Mouse (Mus musculus) midbrain, embryonic 14.5 days (tissue): ENCODE data around the gene 1190005I06Rik. TPM values are rescaled to one million over a fixed set of nuclear protein-coding genes. Genes with fewer than 3 reads are reported as not detected.

Source experiments
- ATAC-seq: fragments of 200-750 bp; cut with Nextera tagmentation; 2 replicates; pipeline ENCODE4 v1.8.0; 2017; ENCODE audit warnings: moderate number of reproducible peaks, moderate library complexity; ENCODE audit not compliant: low FRiP score, low TSS enrichment
- DNase-seq: peaks from one replicate; pipeline ENCODE4 v3.0.0-alpha.2; 2015
- H3K27ac ChIP-seq: fragments of 300-500 bp; sonication (generic); replicated peaks from 2 replicates; pipeline ENCODE4 v1.5.1; 2014; ENCODE audit warnings: mild to moderate bottlenecking, low read depth, low read length, moderate library complexity
- H3K27me3 ChIP-seq: fragments of 300-500 bp; sonication (generic); 2 replicates; pipeline ENCODE4 v1.6.1; 2014; ENCODE audit warnings: low read length, control low read depth, mixed read lengths; ENCODE audit not compliant: control insufficient read depth, insufficient read depth
- H3K36me3 ChIP-seq: fragments of 300-500 bp; sonication (generic); 2 replicates; pipeline ENCODE4 v1.6.1; 2014; ENCODE audit warnings: low read length, control low read depth; ENCODE audit not compliant: control insufficient read depth, insufficient read depth
- H3K4me1 ChIP-seq: fragments of 300-500 bp; sonication (generic); 2 replicates; pipeline ENCODE4 v1.6.1; 2014; ENCODE audit warnings: mild to moderate bottlenecking, antibody characterized with exemption, low read length, control low read depth; ENCODE audit not compliant: control insufficient read depth, insufficient read depth
- H3K4me2 ChIP-seq: fragments of 300-500 bp; sonication (generic); 2 replicates; pipeline ENCODE4 v1.6.1; 2014; ENCODE audit warnings: mild to moderate bottlenecking, low read length, moderate library complexity
- H3K4me3 ChIP-seq: fragments of 300-500 bp; sonication (generic); replicated peaks from 2 replicates; pipeline ENCODE4 v1.5.1; 2014; ENCODE audit warnings: low read depth, low read length
- H3K9ac ChIP-seq: fragments of 300-500 bp; sonication (generic); replicated peaks from 2 replicates; pipeline ENCODE4 v1.6.1; 2014; ENCODE audit warnings: mild to moderate bottlenecking, low read length, moderate library complexity
- H3K9me3 ChIP-seq: fragments of 300-500 bp; sonication (generic); 2 replicates; pipeline ENCODE4 v1.6.1; 2016; ENCODE audit warnings: low read length, control low read depth, mixed read lengths; ENCODE audit not compliant: control insufficient read depth
- WGBS: fragments of 180-500 bp; shearing (Covaris S2); extraction: QIAGEN DNeasy Blood & Tissue Kit; methylation state at CpG from one replicate; pipeline ENCODE4 v1.1.7; 2014; 5-methylcytosine and 5-hydroxymethylcytosine counted together
- polyA plus RNA-seq: library from polyadenylated mRNA; unstranded; fragments of >200 nt; fragmentation: Nextera tagmentation; extraction: Ambion mirVana; gene quantifications from 2 replicates; pipeline ENCODE4 v1.2.1, GENCODE M21; 2014

Gene 1190005I06Rik
- polyA plus RNA-seq, 1 experiment from 2014 or later = 11.8 TPM

- no peak overlapping the region for H3K9ac ChIP-seq
- no peak overlapping the region for H3K4me2 ChIP-seq
- DNase-seq (peak; percentile 87), ATAC-seq (no peak)
- H3K4me1 ChIP-seq = peaks cover 13% of the 10 kb centered on the region
- peaks cover 86% of the 10 kb centered on the region for H3K36me3 ChIP-seq
- H3K27ac ChIP-seq = 0 out of 2 replicates have a peak overlapping the region, but pooled peaks have one; percentile 3
- H3K27me3 ChIP-seq = no peaks in the 10 kb centered on the region
- H3K9me3 ChIP-seq = no peaks in the 10 kb centered on the region
- H3K4me3 ChIP-seq = no peak overlapping the region
- WGBS = 58% methylated on average over 13 of the region's 13 CpGs
Measured at GRCm38 (mm10) chr8:120569939-120570715, 77.3 kb downstream of the 1190005I06Rik start.

GRCm38 (mm10) chr8:120569123-120569522 lies 78.3 kb downstream of the 1190005I06Rik start:
- 95% methylated on average over 17 of the region's 17 CpGs for WGBS
- DNase-seq = no peak
- H3K27me3 ChIP-seq = no peaks in the 10 kb centered on the region
- 0 out of 2 replicates have a peak overlapping the region, but pooled peaks have one; percentile 13 for H3K27ac ChIP-seq
- ATAC-seq = no peak
- H3K4me1 ChIP-seq = peaks cover 23% of the 10 kb centered on the region
- H3K9ac ChIP-seq = no peak overlapping the region
- no peaks in the 10 kb centered on the region for H3K9me3 ChIP-seq
- H3K4me2 ChIP-seq = no peak overlapping the region
- H3K36me3 ChIP-seq = peaks cover 81% of the 10 kb centered on the region
- H3K4me3 ChIP-seq = no peak overlapping the region

- no peak overlapping the region for H3K9ac ChIP-seq
- no peaks in the 10 kb centered on the region for H3K9me3 ChIP-seq
- no peak for ATAC-seq
- H3K4me3 ChIP-seq = no peak overlapping the region
- no peak for DNase-seq
- H3K27ac ChIP-seq = no peak overlapping the region
- peaks cover 75% of the 10 kb centered on the region for H3K36me3 ChIP-seq
- WGBS = 97% methylated on average over 37 of the region's 37 CpGs
- no peaks in the 10 kb centered on the region for H3K27me3 ChIP-seq
- no peak overlapping the region for H3K4me2 ChIP-seq
- H3K4me1 ChIP-seq = peaks cover 32% of the 10 kb centered on the region
Measured at GRCm38 (mm10) chr8:120568164-120568798, 79.2 kb downstream of the 1190005I06Rik start.

GRCm38 (mm10) chr8:120567731-120568130 lies 79.7 kb downstream of the 1190005I06Rik start:
- Histone ChIP-seq H3K4me1 (peaks cover 37% of the 10 kb centered on the region), H3K9ac (no peak overlapping the region), H3K4me2 (no peak overlapping the region), H3K36me3 (peaks cover 69% of the 10 kb centered on the region), H3K4me3 (no peak overlapping the region), H3K9me3 (no peaks in the 10 kb centered on the region), H3K27ac (no peak overlapping the region), H3K27me3 (no peaks in the 10 kb centered on the region)
- DNase-seq (no peak), ATAC-seq (no peak)
- 96% methylated on average over 17 of the region's 17 CpGs for WGBS

GRCm38 (mm10) chr8:120566681-120567080 lies 80.8 kb downstream of the 1190005I06Rik start:
- ATAC-seq (no peak), DNase-seq (no peak)
- Histone ChIP-seq H3K27me3 (no peaks in the 10 kb centered on the region), H3K4me1 (peaks cover 48% of the 10 kb centered on the region), H3K4me2 (no peak overlapping the region), H3K9me3 (no peaks in the 10 kb centered on the region), H3K4me3 (no peak overlapping the region), H3K36me3 (peaks cover 59% of the 10 kb centered on the region), H3K27ac (no peak overlapping the region), H3K9ac (no peak overlapping the region)
- WGBS = 86% methylated on average over 8 of the region's 8 CpGs

GRCm38 (mm10) chr8:120565151-120565711 lies 82.2 kb downstream of the 1190005I06Rik start:
- DNase-seq (no peak), ATAC-seq (no peak)
- H3K4me3 ChIP-seq = no peak overlapping the region
- H3K4me1 ChIP-seq = peaks cover 62% of the 10 kb centered on the region
- peaks cover 46% of the 10 kb centered on the region for H3K36me3 ChIP-seq
- H3K4me2 ChIP-seq = no peak overlapping the region
- H3K27me3 ChIP-seq = no peaks in the 10 kb centered on the region
- WGBS = 9% methylated on average over 7 of the region's 7 CpGs
- no peak overlapping the region; the same call in 1 of the 2 replicates for H3K9ac ChIP-seq
- H3K27ac ChIP-seq = peak overlapping the region; percentile 71
- H3K9me3 ChIP-seq = no peaks in the 10 kb centered on the region

- WGBS = 5% methylated on average over 20 of the region's 20 CpGs
- Histone ChIP-seq H3K4me1 (peaks cover 73% of the 10 kb centered on the region), H3K4me3 (no peak overlapping the region), H3K27me3 (no peaks in the 10 kb centered on the region), H3K9ac (peak overlapping the region; percentile 31; the same call in 1 of the 2 replicates), H3K9me3 (no peaks in the 10 kb centered on the region), H3K4me2 (peak overlapping the region; percentile 17), H3K27ac (peak overlapping the region; percentile 85), H3K36me3 (peaks cover 39% of the 10 kb centered on the region)
- peak; percentile 82 for DNase-seq
- ATAC-seq = peak; percentile 48; the same call in 1 of the 2 replicates
Measured at GRCm38 (mm10) chr8:120563851-120564837, 83.3 kb downstream of the 1190005I06Rik start.

GRCm38 (mm10) chr8:120563348-120563724 lies 84.1 kb downstream of the 1190005I06Rik start:
- peak; percentile 7; the same call in 1 of the 2 replicates for ATAC-seq
- WGBS = 7% methylated on average over 8 of the region's 8 CpGs
- Histone ChIP-seq H3K9me3 (no peaks in the 10 kb centered on the region), H3K4me3 (no peak overlapping the region), H3K4me2 (peak overlapping the region; percentile 17), H3K36me3 (peaks cover 31% of the 10 kb centered on the region), H3K9ac (peak overlapping the region; percentile 26; the same call in 1 of the 2 replicates), H3K4me1 (peaks cover 76% of the 10 kb centered on the region), H3K27ac (peak overlapping the region; percentile 85), H3K27me3 (no peaks in the 10 kb centered on the region)
- peak; percentile 83 for DNase-seq
